Mouse (Mus musculus) spleen, postnatal 4 days (tissue): Measurements from ENCODE around the gene Calml4.
A peak's percentile ranks its signal among the peaks of the same experiment; 100 is the strongest.
"Not testable (repeated sequence)": the region's sequence is repeated elsewhere in the genome, so short reads cannot be mapped to it uniquely, and the experiment has no call there.

Experiments used
- DNase-seq, 2 experiments: peaks; one replicate each; pipeline ENCODE4 v3.0.0; 2022; ENCODE audit warnings: low spot score in 2 of 2

Calml4 gene

GRCm38 (mm10) chr9:62835705-62836446 is 22.0 kb upstream of the Calml4 start:
- DNase-seq: peak in 1 of 2 experiments; percentile 51

- DNase-seq: no peak
Measured at GRCm38 (mm10) chr9:62837611-62838010, 20.3 kb upstream of the Calml4 start.

GRCm38 (mm10) chr9:62838146-62838505 is 19.8 kb upstream of the Calml4 start:
- DNase-seq: peak in 1 of 2 experiments; percentile 58

GRCm38 (mm10) chr9:62838506-62839171 is 19.2 kb upstream of the Calml4 start, which contains the start of gene Cln6:
Gene Cln6, plus strand, starts transcription at chr9:62838785.
- peak; percentile 63 to 85 for DNase-seq

DNA sequence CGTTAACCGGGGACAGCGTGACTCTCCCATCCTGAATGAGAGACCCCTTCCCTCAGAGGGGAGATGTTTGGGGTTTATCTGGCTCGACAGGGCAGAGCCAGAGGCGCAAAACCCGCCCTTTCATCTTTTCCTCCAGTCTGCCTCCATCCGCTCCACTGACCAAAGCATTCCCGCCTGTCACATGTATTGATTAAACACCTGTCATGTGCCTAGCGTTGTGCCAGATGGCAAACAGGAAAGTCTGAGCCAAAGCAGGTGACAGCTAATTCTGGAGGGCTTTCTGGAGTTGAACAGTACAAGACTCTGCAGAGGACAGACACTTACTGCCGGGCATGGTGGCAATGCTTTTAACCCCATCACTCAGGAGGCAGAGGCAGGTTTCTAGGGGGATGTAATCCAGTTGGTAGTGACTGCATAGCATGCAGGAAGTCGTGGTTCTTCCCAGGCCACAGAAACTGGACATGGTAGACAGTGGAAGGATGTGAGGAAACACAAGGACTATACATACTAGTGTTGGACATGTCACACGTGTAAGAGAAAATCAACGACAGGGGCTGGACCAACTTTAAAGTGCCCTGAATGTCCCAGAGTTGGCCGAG is 18.6 kb upstream of the Calml4 start:
- DNase-seq: no peak

- DNase-seq: peak in 1 of 2 experiments; percentile 57
Measured at GRCm38 (mm10) chr9:62843356-62844024, 14.4 kb upstream of the Calml4 start.

DNA sequence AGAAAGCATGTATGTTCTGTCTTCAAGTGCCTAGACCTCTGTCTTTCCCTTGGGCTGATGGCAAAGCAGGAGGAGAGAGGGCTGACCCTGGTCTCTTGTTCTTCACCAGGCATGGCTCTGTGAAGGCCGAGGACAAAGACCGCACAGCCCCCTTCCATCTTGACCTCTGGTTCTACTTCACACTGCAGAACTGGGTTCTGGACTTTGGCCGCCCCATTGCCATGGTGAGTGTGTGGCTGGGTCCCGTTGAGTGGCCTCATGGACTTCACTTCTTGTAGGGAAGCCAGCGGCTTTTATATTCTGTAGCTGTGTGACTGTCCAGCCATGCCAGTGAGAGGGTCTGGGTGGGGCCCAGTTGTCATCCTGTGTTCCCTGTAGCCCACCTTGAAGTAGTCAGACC is 13.4 kb upstream of the Calml4 start:
- peak in 1 of 2 experiments; percentile 8 for DNase-seq

GRCm38 (mm10) chr9:62847694-62848093 is 10.2 kb upstream of the Calml4 start:
- peak; percentile 85 to 97 for DNase-seq

DNA sequence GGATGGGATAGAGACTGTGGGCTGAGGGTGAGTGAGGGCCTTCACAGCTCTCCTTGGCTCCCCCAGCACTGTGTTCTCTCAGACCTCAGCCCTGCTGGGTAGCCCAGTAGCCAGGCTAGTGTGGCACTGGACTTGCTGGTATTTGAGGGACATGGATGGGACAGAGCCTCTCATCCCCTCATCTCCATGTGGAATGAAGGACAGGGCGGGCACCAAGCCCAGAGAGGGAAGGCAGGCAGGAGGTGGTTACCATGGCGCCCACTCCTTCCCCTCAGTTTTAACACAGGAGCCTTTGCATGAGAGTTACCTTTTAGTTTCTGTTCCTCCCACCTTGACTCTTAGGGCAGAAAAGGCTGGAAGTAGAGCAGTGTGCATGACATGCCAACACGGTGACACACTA is 9.2 kb upstream of the Calml4 start:
- DNase-seq: peak in 1 of 2 experiments; percentile 9

- DNase-seq: peak in 1 of 2 experiments; percentile 13
Measured at GRCm38 (mm10) chr9:62851571-62851970, 6.3 kb upstream of the Calml4 start.

GRCm38 (mm10) chr9:62854483-62854882 is 3.4 kb upstream of the Calml4 start:
- DNase-seq: peak in 1 of 2 experiments; percentile 13

DNA sequence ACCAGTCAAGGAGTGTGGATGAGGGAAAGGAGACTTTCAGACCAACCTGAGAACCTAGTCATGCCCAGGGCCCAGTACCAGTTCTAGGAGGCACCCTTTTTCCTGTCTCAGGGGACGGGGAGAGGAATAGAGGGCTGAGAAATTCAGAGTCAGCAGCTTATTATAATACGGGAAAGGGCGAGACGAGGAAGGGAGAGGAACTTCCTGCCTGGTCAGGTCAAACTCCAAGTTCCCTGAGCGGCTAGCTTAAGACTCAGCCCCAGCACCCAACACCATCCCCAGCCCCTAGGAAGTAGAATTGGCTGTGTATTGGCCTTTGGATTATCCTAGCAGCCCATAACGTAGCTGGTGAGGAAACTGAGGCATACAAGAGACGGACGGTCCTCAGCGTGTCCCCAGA is 664 bp upstream of the Calml4 start:
- no peak for DNase-seq

GRCm38 (mm10) chr9:62858266-62859019 is 563 bp downstream of the Calml4 start:
- DNase-seq: peak in 1 of 2 experiments; percentile 10

GRCm38 (mm10) chr9:62860102-62860501 is 2.2 kb downstream of the Calml4 start:
- DNase-seq: not testable (repeated sequence)

GRCm38 (mm10) chr9:62860866-62861265 is 3.0 kb downstream of the Calml4 start:
- DNase-seq: no peak

- not testable (repeated sequence) for DNase-seq
Measured at GRCm38 (mm10) chr9:62869236-62869635, 11.4 kb downstream of the Calml4 start.

- no peak for DNase-seq
Measured at GRCm38 (mm10) chr9:62870728-62871127, 12.8 kb downstream of the Calml4 start.

GRCm38 (mm10) chr9:62876966-62877616 is 19.2 kb downstream of the Calml4 start:
- DNase-seq: no peak

DNA sequence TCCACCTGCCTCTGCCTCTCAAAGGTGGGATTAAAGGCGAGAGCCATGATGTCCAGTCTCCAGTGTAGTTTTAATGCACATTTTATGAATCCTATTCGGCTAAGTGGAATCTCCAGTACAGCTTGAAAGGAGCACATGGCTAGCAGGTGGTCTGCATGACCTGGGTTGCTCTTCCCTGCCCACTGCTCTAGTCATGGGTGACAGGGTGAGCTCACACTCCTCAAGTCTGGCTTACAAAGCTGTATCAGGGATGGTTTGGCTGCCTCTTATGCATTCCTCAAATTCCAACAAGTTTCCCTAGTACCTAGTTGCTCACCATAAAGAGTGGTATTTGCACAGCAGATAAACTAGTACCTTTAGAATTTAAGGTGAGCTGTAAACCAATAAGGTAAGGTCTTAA is 19.9 kb downstream of the Calml4 start:
- DNase-seq: no peak

DNA sequence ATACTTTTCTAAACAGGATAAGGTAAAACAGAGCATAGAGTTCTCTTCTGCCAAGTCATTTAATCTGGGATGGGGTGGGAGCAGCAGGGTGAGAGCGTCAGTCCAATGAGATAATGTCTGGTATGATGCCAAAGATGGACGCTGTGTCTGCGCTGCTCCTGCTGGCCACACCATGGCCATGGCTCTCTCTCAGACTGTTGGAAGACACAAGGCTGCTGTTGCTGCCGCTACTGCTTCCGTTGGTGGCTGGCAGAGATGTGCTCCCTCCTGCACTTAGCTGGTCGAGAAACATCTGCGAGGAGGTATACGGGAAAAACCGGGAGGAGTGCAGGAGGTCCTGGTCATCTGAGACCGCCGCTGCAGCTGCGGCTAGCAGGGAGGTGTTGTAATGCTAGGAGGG is 24.0 kb downstream of the Calml4 start:
- DNase-seq: no peak

DNA sequence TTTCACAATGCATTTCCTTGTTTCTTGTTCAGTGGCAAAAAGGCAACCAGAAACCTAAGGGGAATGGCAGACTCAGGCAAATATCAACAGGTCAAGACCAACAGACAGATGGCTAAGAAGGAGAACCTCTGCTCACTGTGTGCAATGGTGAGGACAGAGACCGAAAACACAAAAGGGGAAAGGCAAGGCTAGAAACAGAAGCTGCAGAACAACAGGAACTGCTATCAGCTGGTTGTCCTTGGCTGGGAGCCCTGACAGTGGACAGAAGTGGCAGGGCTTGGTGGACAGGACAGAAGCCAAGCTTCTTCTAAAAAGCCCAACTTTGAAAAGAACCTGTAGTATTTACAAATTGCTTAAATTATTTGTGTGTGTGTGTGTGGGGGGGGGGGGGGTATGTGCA is 36.6 kb downstream of the Calml4 start:
- DNase-seq: no peak
